Mouse (Mus musculus): ENCODE results near the gene Pbld2.

Pbld2 gene

GRCm38 (mm10) chr10:63062696-63063095 is 38.6 kb downstream of the Pbld2 start:
- DNase-seq (ENCODE audit: low spot score): no peak

- DNase-seq (ENCODE audit: low spot score): no peak
These were observed 39.2 kb downstream of the Pbld2 start for GRCm38 (mm10) chr10:63063365-63063764.

DNA sequence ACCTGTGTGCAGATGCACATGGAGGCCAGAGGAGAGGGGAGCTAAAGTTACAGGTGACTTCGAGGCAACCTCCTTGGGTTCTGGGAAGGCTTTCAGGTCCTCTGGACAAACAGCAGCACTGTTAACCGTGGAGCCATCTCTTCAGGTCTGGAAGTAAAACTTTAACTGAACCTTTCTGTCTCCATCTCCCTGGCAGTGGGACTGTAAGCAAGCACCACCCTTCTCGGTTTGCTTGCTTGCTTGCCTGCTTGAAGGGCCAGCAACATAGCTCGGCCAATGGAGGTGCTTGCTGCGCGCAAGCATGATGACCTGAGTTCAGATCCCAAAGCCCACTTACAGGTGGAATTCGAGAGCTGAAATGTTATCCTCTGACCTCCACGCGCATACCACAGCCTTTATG is 40.4 kb downstream of the Pbld2 start:
- DNase-seq (ENCODE audit: low spot score): no peak

DNA sequence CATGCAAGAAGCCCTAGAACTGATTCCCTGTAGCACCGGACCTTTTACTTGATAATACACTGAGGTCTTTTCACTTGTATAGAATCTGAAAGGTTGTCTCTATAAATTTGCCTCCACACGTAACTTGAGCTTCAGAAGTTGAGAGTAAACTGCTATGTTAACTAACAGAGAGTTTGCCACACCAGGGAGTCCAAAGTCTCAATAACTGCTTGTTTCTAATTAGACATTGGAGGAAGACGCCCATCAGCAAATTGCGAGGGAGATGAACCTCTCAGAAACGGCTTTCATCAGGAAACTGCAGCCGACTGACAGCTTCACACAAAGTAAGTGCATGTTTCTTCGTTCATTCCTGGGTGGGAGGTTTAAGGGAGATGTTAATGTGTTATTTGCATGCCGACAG is 41.4 kb downstream of the Pbld2 start:
- no peak for DNase-seq (ENCODE audit: low spot score)

- peak; percentile 80 for DNase-seq (ENCODE audit: low spot score)
These were observed 41.9 kb downstream of the Pbld2 start for GRCm38 (mm10) chr10:63065988-63066387.

GRCm38 (mm10) chr10:63086304-63086703 is 62.2 kb downstream of the Pbld2 start:
- DNase-seq (ENCODE audit: low spot score): no peak

DNA sequence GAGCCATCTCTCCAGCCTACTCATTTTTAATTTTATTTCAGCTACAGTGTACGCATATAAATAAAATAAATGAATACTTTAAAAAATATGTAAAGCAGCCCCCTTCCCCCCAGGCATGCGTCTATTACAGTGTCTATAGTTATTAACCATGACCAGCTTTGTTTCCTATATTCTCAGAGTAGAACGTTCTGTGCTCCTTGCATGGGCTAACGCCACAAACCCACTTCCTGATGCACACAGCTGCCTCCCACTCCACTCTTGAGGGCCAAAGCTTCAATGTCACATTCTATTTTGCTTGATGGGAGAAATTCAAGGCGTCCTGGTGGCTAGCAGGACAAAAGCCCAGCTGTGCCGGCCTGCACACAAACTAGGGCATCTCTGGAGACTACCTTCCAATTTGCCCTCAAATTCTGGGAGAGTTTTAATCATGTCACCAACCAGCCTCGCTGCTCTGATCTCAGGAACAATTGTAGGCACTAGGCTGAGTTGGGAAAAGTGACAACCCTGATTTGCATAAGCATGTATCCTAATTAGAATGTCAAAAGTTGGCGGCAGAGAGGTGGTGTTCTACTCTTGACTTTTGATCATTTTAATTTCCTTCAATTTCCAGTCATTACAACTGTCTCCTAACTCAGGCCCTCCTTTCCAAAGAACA is 65.1 kb downstream of the Pbld2 start:
- no peak for DNase-seq (ENCODE audit: low spot score)

- DNase-seq (ENCODE audit: low spot score): no peak
These were observed 65.8 kb downstream of the Pbld2 start for GRCm38 (mm10) chr10:63089758-63090571.

DNA sequence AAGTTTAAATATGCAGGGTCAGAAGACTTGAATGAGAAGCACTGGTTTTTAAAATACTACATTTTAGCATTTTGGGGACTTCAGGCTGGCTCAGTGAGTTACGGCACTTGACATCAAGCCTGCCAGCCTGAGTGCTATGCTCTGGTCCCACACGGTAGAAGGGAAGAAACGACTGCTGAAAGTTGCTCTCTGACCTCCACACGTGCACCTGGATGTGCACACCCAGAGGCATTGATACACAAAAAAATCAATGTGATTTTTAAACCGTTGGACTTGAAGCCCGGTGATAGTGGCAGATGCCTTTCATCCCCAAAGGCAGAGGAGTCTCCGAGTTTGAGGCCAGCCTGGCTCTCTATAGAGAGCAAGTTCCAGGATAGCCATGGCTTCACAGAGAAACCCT is 67.8 kb downstream of the Pbld2 start:
- no peak for DNase-seq (ENCODE audit: low spot score)

- DNase-seq (ENCODE audit: low spot score): no peak
These were observed 68.8 kb downstream of the Pbld2 start for GRCm38 (mm10) chr10:63092616-63093550.

DNA sequence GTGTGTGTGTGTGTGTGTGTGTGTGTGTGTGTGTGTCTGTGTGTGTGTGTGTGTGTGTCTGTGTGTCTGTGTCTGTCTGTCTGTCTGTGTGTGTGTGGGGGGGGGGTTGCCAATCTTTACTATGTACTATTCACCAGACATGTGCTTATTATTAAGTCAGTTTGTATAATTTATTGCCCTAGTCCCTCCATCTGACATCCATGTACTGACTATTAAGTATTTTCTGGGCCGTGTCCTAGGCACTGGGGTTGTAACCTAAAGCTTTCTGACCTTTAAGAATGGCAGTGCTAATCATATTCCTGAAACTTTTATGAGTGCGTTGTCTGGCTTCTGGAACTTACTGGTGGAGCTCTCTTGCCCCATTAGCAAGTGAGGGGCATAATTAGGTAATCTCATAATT is 72.6 kb downstream of the Pbld2 start:
- DNase-seq (ENCODE audit: low spot score): no peak

- DNase-seq (ENCODE audit: low spot score): no peak
These were observed 74.1 kb downstream of the Pbld2 start for GRCm38 (mm10) chr10:63098191-63098590.

- DNase-seq (ENCODE audit: low spot score): no peak
These were observed 75.4 kb downstream of the Pbld2 start, which contains the start of gene Atoh7 for GRCm38 (mm10) chr10:63099521-63099920. Gene Atoh7 (plus strand): TSS chr10:63099651.

GRCm38 (mm10) chr10:63099941-63100562 is 75.9 kb downstream of the Pbld2 start:
- peak; percentile 44 for DNase-seq (ENCODE audit: low spot score)

DNA sequence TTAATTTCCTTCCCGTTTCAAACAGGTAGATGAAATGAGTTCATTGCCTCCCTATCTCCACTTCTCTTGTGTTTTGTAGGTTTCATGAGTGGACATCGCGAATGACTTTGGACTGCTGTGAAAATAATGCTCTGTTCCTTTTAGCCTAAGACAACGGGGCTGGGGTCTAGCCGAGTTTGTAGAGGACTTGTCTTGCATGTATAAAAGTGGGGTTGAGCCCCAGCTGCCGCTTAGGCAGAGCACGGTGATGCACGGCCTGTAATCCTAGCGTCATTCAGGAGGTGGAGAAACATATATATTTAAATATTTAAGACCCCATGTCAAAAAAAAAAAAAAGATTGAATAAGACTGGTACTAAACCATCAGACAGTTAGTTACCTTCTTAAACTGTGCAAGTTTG is 76.5 kb downstream of the Pbld2 start:
- no peak for DNase-seq (ENCODE audit: low spot score)
